Mouse (Mus musculus) midbrain, embryonic 12.5 days (tissue): ENCODE measurements around the gene Gm5141. TPM values are rescaled to one million over a fixed set of nuclear protein-coding genes. Genes with fewer than 3 reads are reported as not detected.

Experiments used
- microRNA counts: library from miRNA; unstranded; fragments of <30 nt; microRNA quantifications from one replicate; lab custom pipeline; 2017
- microRNA-seq: library from miRNA; unstranded; fragments of <30 nt; microRNA quantifications from one replicate; pipeline ENCODE4, GENCODE M21; 2017
- polyA plus RNA-seq: library from polyadenylated mRNA; unstranded; fragments of >200 nt; fragmentation: Nextera tagmentation; extraction: Ambion mirVana; gene quantifications from 2 replicates; pipeline ENCODE4 v1.2.1, GENCODE M21; 2016

Gene Gm5141
- polyA plus RNA-seq, 1 experiment from 2014 or later: 11.8 TPM

MicroRNA genes within 50 kb of the gene (microRNA counts, 519-probe panel; counts per million panel counts)
- microRNA mmu-miR-713 (lab: Ali Mortazavi, UCI): not detected

Small RNA genes lying within 50 kb of the gene (microRNA-seq; reads per million reads assigned to microRNA genes)
- gene Gm24588: not detected
- gene Mir713: not detected

Other genes starting within 250 kb of the Gm5141 start
- 0.85 TPM in 1 of 2 replicates, not detected in the other for gene Zfp935, start 227.3 kb downstream of the Gm5141 start, polyA plus RNA-seq
- gene Zfp934, start 214.6 kb downstream of the Gm5141 start, polyA plus RNA-seq: 18.9 TPM in 2 replicates
- gene 6720489N17Rik, start 161.6 kb downstream of the Gm5141 start, polyA plus RNA-seq: 12.2 TPM in 2 replicates
- gene Platr25, start 25.1 kb downstream of the Gm5141 start, polyA plus RNA-seq: 31.9 and 32.8 TPM in 2 replicates
- gene Fbp2, start 72.6 kb upstream of the Gm5141 start, polyA plus RNA-seq: not detected in 2 replicates
- not detected in 2 replicates for gene Fbp1, start 102.5 kb upstream of the Gm5141 start, polyA plus RNA-seq
- gene 2010111I01Rik, start 179.1 kb upstream of the Gm5141 start, polyA plus RNA-seq: 32.8 and 35.7 TPM in 2 replicates